Mouse (Mus musculus): ENCODE measurements around the gene Sstr5.
A peak's percentile ranks its signal among the peaks of the same experiment; 100 is the strongest.

DNA sequence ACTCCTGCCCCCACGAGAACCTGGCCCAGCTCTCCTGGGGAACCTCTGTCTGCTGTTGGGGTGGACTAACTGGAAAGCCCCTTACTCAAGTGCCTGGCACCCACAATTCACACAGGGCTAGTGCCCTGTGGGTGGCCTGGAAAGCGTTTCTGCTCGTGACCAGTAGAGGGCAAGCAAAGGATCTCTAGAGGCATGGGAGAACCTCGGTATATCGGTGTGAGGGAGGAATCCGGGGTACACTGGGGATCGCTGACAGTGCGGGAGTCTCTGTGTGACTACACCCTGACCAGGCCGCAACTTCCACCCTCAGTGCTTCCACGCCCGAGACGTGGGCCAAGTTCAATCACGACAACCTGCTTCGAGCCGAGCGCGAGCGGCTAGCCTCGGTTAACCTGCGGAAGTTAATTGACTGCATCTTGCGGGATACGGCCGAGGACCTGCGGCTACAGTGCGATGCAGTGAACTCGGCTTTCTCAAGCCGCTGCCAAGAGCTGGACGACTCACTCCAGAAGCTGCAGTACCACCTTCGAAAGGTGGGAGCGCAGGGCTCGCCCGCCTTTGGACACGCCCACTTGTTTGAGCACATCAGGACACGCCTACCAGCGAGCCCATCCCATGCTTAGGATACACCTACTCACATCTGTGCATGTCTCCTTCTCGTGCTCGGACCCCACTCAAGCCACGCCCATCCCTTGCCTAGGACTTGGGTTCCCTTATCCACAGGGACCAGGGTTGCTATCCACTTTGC, 22.6 kb downstream of the Sstr5 start:
- TF ChIP-seq POLR2A (IDR thresholded peaks at IDR 0.05; ENCODE audit: borderline replicate concordance, insufficient read depth, low read length) = no peak
- TF ChIP-seq CTCF (IDR thresholded peaks at IDR 0.05; ENCODE audit: borderline replicate concordance, insufficient read depth, low read depth, low read length) = peak; percentile 72

All from cerebellum, adult 2 months (tissue).